Mouse (Mus musculus) erythroid progenitor cell, adult 5-6 weeks (primary cell): Measurements from ENCODE around the gene 6030408B16Rik. TPM values are rescaled to one million over a fixed set of nuclear protein-coding genes. Genes with fewer than 3 reads are reported as not detected.

ENCODE experiments used
- ATAC-seq: replicated peaks from 2 replicates; pipeline ENCODE4 v1.8.0; 2016; ENCODE audit warnings: moderate number of reproducible peaks, mild to moderate bottlenecking, moderate TSS enrichment, inconsistent platforms; ENCODE audit not compliant: poor library complexity, low FRiP score, severe bottlenecking
- total RNA-seq, 2 experiments: library from RNA; stranded (forward) in 1 of 2; stranded (reverse) in 1 of 2; fragments of 150-400 nt in 1 of 2; fragments of 186-747, 209-891 nt in 1 of 2; gene quantifications; 2 replicates each; pipeline versions ENCODE4 v1.2.3 to v1.2.4; 2015 to 2017; ENCODE audit warnings: low replicate concordance in 2 of 2

6030408B16Rik gene
- total RNA-seq, 2 experiments from 2014 or later = not detected

GRCm38 (mm10) chr15:101339537-101339936 is 46.5 kb downstream of the 6030408B16Rik start:
- ATAC-seq = no peak

- no peak for ATAC-seq
These were observed 48.9 kb downstream of the 6030408B16Rik start for GRCm38 (mm10) chr15:101341797-101342515.

Other genes with a start within 250 kb of the 6030408B16Rik start
- gene Gm47841, start 245.8 kb upstream of the 6030408B16Rik start, total RNA-seq (2015; ENCODE audit: low replicate concordance) = not detected in 2 replicates
- not detected in 2 replicates for gene Gm47841, start 245.8 kb upstream of the 6030408B16Rik start, total RNA-seq (2017; ENCODE audit: low replicate concordance)
- not detected in 2 replicates for gene Fignl2, start 214.6 kb upstream of the 6030408B16Rik start, total RNA-seq (2015; ENCODE audit: low replicate concordance)
- gene Fignl2, start 214.6 kb upstream of the 6030408B16Rik start, total RNA-seq (2017; ENCODE audit: low replicate concordance) = not detected in 2 replicates
- gene Ankrd33, start 177.5 kb upstream of the 6030408B16Rik start, total RNA-seq (2015; ENCODE audit: low replicate concordance) = not detected in 2 replicates
- gene Ankrd33, start 177.5 kb upstream of the 6030408B16Rik start, total RNA-seq (2017; ENCODE audit: low replicate concordance) = not detected in 2 replicates
- 1.1 and 23.1 TPM in 2 replicates for gene Acvrl1, start 164.7 kb upstream of the 6030408B16Rik start, total RNA-seq (2015; ENCODE audit: low replicate concordance)
- gene Acvrl1, start 164.7 kb upstream of the 6030408B16Rik start, total RNA-seq (2017; ENCODE audit: low replicate concordance) = 0.08 and 1.3 TPM in 2 replicates
- gene Acvr1b, start 119.1 kb upstream of the 6030408B16Rik start, total RNA-seq (2015; ENCODE audit: low replicate concordance) = 0.84 and 1.8 TPM in 2 replicates
- gene Acvr1b, start 119.1 kb upstream of the 6030408B16Rik start, total RNA-seq (2017; ENCODE audit: low replicate concordance) = 1.2 and 1.4 TPM in 2 replicates
- gene Grasp, start 69.0 kb upstream of the 6030408B16Rik start, total RNA-seq (2015; ENCODE audit: low replicate concordance) = not detected in 2 replicates
- gene Grasp, start 69.0 kb upstream of the 6030408B16Rik start, total RNA-seq (2017; ENCODE audit: low replicate concordance) = not detected in 2 replicates
- 2.9 and 5.0 TPM in 2 replicates for gene Nr4a1, start 38.9 kb upstream of the 6030408B16Rik start, total RNA-seq (2015; ENCODE audit: low replicate concordance)
- gene Nr4a1, start 38.9 kb upstream of the 6030408B16Rik start, total RNA-seq (2017; ENCODE audit: low replicate concordance) = 1.0 and 9.4 TPM in 2 replicates
- gene Atg101, start 8.9 kb upstream of the 6030408B16Rik start, total RNA-seq (2015; ENCODE audit: low replicate concordance) = 1.4 TPM in 1 of 2 replicates, not detected in the other
- 5.8 and 11.4 TPM in 2 replicates for gene Atg101, start 8.9 kb upstream of the 6030408B16Rik start, total RNA-seq (2017; ENCODE audit: low replicate concordance)
- gene Krt80, start 77.0 kb downstream of the 6030408B16Rik start, total RNA-seq (2015; ENCODE audit: low replicate concordance) = 0.42 and 4.7 TPM in 2 replicates
- gene Krt80, start 77.0 kb downstream of the 6030408B16Rik start, total RNA-seq (2017; ENCODE audit: low replicate concordance) = 0.90 and 2.5 TPM in 2 replicates
- not detected in 2 replicates for gene Krt7, start 117.8 kb downstream of the 6030408B16Rik start, total RNA-seq (2015; ENCODE audit: low replicate concordance)
- gene Krt7, start 117.8 kb downstream of the 6030408B16Rik start, total RNA-seq (2017; ENCODE audit: low replicate concordance) = not detected in 2 replicates
- gene Krt87, start 145.6 kb downstream of the 6030408B16Rik start, total RNA-seq (2015; ENCODE audit: low replicate concordance) = not detected in 2 replicates
- not detected in 2 replicates for gene Krt87, start 145.6 kb downstream of the 6030408B16Rik start, total RNA-seq (2017; ENCODE audit: low replicate concordance)
- not detected in 2 replicates for gene Krt88, start 154.5 kb downstream of the 6030408B16Rik start, total RNA-seq (2015; ENCODE audit: low replicate concordance)
- gene Krt88, start 154.5 kb downstream of the 6030408B16Rik start, total RNA-seq (2017; ENCODE audit: low replicate concordance) = not detected in 2 replicates
- gene Krt81, start 170.5 kb downstream of the 6030408B16Rik start, total RNA-seq (2015; ENCODE audit: low replicate concordance) = 0.84 TPM in 1 of 2 replicates, not detected in the other
- gene Krt81, start 170.5 kb downstream of the 6030408B16Rik start, total RNA-seq (2017; ENCODE audit: low replicate concordance) = not detected in 2 replicates
- not detected in 2 replicates for gene Krt86, start 180.3 kb downstream of the 6030408B16Rik start, total RNA-seq (2015; ENCODE audit: low replicate concordance)
- not detected in 2 replicates for gene Krt86, start 180.3 kb downstream of the 6030408B16Rik start, total RNA-seq (2017; ENCODE audit: low replicate concordance)
- gene Krt83, start 198.3 kb downstream of the 6030408B16Rik start, total RNA-seq (2015; ENCODE audit: low replicate concordance) = not detected in 2 replicates
- gene Krt83, start 198.3 kb downstream of the 6030408B16Rik start, total RNA-seq (2017; ENCODE audit: low replicate concordance) = not detected in 2 replicates
- not detected in 2 replicates for gene Gm49425, start 224.0 kb downstream of the 6030408B16Rik start, total RNA-seq (2015; ENCODE audit: low replicate concordance)
- not detected in 2 replicates for gene Gm49425, start 224.0 kb downstream of the 6030408B16Rik start, total RNA-seq (2017; ENCODE audit: low replicate concordance)
- not detected in 2 replicates for gene Krt84, start 239.6 kb downstream of the 6030408B16Rik start, total RNA-seq (2015; ENCODE audit: low replicate concordance)
- gene Krt84, start 239.6 kb downstream of the 6030408B16Rik start, total RNA-seq (2017; ENCODE audit: low replicate concordance) = not detected in 2 replicates